Mouse (Mus musculus) CD4-positive, CD25-positive, alpha-beta regulatory T cell (primary cell): Measurements from ENCODE around the gene Cycs. TPM values are rescaled to one million over a fixed set of nuclear protein-coding genes. Genes with fewer than 3 reads are reported as not detected.

Experiments used
- polyA plus RNA-seq: library from polyadenylated mRNA; unstranded; fragments of 100-300 nt; shearing (Covaris generic); gene quantifications from one replicate; pipeline ENCODE4 v1.2.1, GENCODE M21; 2017

Cycs gene
- 23.2 TPM for polyA plus RNA-seq

GRCm38 (mm10) chr6:50566141-50566996, at the start of gene Cycs:
TSS of gene Cycs (minus strand) at chr6:50566538.

GRCm38 (mm10) chr6:50596301-50597211, 30.2 kb upstream of the Cycs start, which contains the start of gene 4921507P07Rik:
TSS of gene 4921507P07Rik (minus strand) at chr6:50596632.

Other genes starting within 250 kb of the Cycs start
- 36.0 TPM for gene Osbpl3, start 110.3 kb downstream of the Cycs start, polyA plus RNA-seq
- 0.34 TPM for gene 4921507P07Rik, start 30.1 kb upstream of the Cycs start, polyA plus RNA-seq
- not detected for gene Npvf, start 87.9 kb upstream of the Cycs start, polyA plus RNA-seq